Mouse (Mus musculus): Measurements from ENCODE around the gene S100a14.

DNA sequence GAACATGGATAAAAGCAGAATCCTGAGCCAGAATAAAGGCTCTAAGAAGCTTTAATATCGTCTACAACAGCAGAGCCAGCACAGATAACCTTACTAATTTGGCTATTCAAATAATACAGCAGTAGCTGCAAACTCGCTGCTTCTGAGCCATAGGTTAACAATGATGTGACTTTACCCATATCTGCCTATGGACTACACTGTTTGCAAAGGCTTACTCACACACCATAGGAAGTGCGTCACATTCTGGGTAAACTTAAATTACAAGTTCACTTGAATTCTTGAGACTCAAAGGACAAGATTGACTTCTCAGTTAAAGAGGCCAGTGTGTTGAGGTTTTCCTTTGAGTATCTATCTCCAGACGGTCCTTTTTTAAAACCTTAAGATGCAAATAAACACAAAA, 23.2 kb upstream of the S100a14 start:
- TF ChIP-seq CTCF (IDR thresholded peaks at IDR 0.05; ENCODE audit: control insufficient read depth, insufficient read depth, insufficient replicate concordance, low read depth, low read length): no peak
- TF ChIP-seq POLR2A (IDR thresholded peaks at IDR 0.05; ENCODE audit: control insufficient read depth, low read depth, low read length): no peak

All from testis, adult 2 months (tissue).